In genomic region chr10:128937756-128938390, GRCm38 (mm10) we compare ENCODE assay signal across 21 mouse cellular contexts. TPM values are rescaled to one million over a fixed set of nuclear protein-coding genes. Genes with fewer than 3 reads are reported as not detected.
A peak's percentile ranks its signal among the peaks of the same experiment; 100 is the strongest.
DNase-seq lines count a peak whose midpoint lies in the region; ATAC-seq and TF ChIP-seq lines count a peak whose summit lies in the region.
"Had no signal": no experiment of that assay in that cellular context is flagged by ENCODE, and none has a peak within 500 bp of the region (broad histone marks: within the 10 kb centered on the region; RNA-seq: fewer than 3 reads in every experiment).

No protein-coding gene starts in this region.

- no peaks in the 10 kb centered on the region; the same call in 1 of the 2 replicates for H3K79me2 ChIP-seq in liver, adult 2 months (ENCODE audit: control insufficient read depth, insufficient read depth, low read length)

- 82% methylated on average over 12 of the region's 12 CpGs for WGBS in liver, adult 2 months
- WGBS in liver, postnatal 0 days (ENCODE audit: insufficient replicate concordance): 69% methylated on average over 12 of the region's 12 CpGs
- 76% methylated on average over 12 of the region's 12 CpGs for WGBS in forebrain, embryonic 12.5 days

- H3K36me3 ChIP-seq in liver, adult 2 months (ENCODE audit: control insufficient read depth, insufficient read depth, low read length): no peaks in the 10 kb centered on the region
- no peaks in the 10 kb centered on the region for H3K36me3 ChIP-seq in liver, postnatal 0 days (replicated peaks; ENCODE audit: insufficient read depth, low read length)
- no peaks in the 10 kb centered on the region for H3K36me3 ChIP-seq in forebrain, embryonic 12.5 days (replicated peaks)
- H3K36me3 ChIP-seq: intestine, embryonic 15.5 days; liver, embryonic 13.5 days; neural tube, embryonic 15.5 days had no signal

- H3K9me3 ChIP-seq in liver, postnatal 0 days (ENCODE audit: low read length): no peaks in the 10 kb centered on the region
- no peaks in the 10 kb centered on the region for H3K9me3 ChIP-seq in forebrain, embryonic 12.5 days
- H3K9me3 ChIP-seq: intestine, embryonic 15.5 days; liver, embryonic 13.5 days; neural tube, embryonic 15.5 days had no signal

- TF ChIP-seq EP300 in liver, postnatal 0 days (IDR thresholded peaks at IDR 0.05; ENCODE audit: low read depth): no peak

- DNase-seq in gastrocnemius, adult 2 months: peak; percentile 89
- DNase-seq in gastrocnemius, adult 18-20 months (ENCODE audit: low spot score): no peak
- DNase-seq in liver, adult 2 months (ENCODE audit: extremely low read depth, low read depth, low spot score): no peak
- DNase-seq in liver, postnatal 0 days: no peak
- DNase-seq in gastrocnemius, postnatal 25 days: peak; percentile 53
- DNase-seq: embryo, embryonic 11 days; liver, embryonic 13.5 days; right cerebral cortex, postnatal 4 days; thymus, adult 18-20 months had no signal

- TF ChIP-seq CTCF in gastrocnemius, adult 2 months (IDR thresholded peaks at IDR 0.05): no peak
- TF ChIP-seq CTCF in liver, adult 2 months (IDR thresholded peaks at IDR 0.05; ENCODE audit: low read depth, low read length): no peak
- TF ChIP-seq CTCF in liver, postnatal 0 days (IDR thresholded peaks at IDR 0.05; ENCODE audit: low read depth): no peak

- H3K4me3 ChIP-seq in gastrocnemius, adult 2 months: peak overlapping the region; percentile 83
- no peak overlapping the region for H3K4me3 ChIP-seq in liver, adult 2 months (ENCODE audit: insufficient read depth, low read depth, low read length)
- no peak overlapping the region for H3K4me3 ChIP-seq in liver, postnatal 0 days (ENCODE audit: low read depth, low read length)
- H3K4me3 ChIP-seq in forebrain, embryonic 12.5 days (replicated peaks): no peak overlapping the region
- H3K4me3 ChIP-seq: intestine, embryonic 15.5 days; layer of hippocampus, adult 2 months; liver, embryonic 13.5 days; neural tube, embryonic 15.5 days had no signal

- H3K27me3 ChIP-seq in liver, adult 2 months (ENCODE audit: control insufficient read depth, insufficient read depth, low read length): no peaks in the 10 kb centered on the region
- peaks cover 40% of the 10 kb centered on the region for H3K27me3 ChIP-seq in liver, postnatal 0 days (ENCODE audit: insufficient read depth, low read length)
- H3K27me3 ChIP-seq in forebrain, embryonic 12.5 days: peaks cover 43% of the 10 kb centered on the region

- intact Hi-C loops in gastrocnemius, adult 2 months (cut with DNase I): no loop called here

- H3K27ac ChIP-seq in gastrocnemius, adult 2 months: peak overlapping the region; percentile 88
- peak overlapping the region; percentile 30; the same call in 1 of the 2 replicates for H3K27ac ChIP-seq in liver, adult 2 months (replicated peaks; ENCODE audit: insufficient read depth, low read depth, low read length)
- H3K27ac ChIP-seq in liver, postnatal 0 days (ENCODE audit: low read depth): no peak overlapping the region
- H3K27ac ChIP-seq in forebrain, embryonic 12.5 days: no peak overlapping the region
- H3K27ac ChIP-seq: intestine, embryonic 15.5 days; kidney, postnatal 0 days; layer of hippocampus, adult 2 months; liver, embryonic 13.5 days; neural tube, embryonic 15.5 days had no signal

- no peak overlapping the region for H3K9ac ChIP-seq in liver, adult 2 months (ENCODE audit: low read depth, low read length)
- no peak overlapping the region for H3K9ac ChIP-seq in liver, postnatal 0 days (replicated peaks)
- no peak overlapping the region for H3K9ac ChIP-seq in forebrain, embryonic 12.5 days
- H3K9ac ChIP-seq: intestine, embryonic 15.5 days; liver, embryonic 13.5 days; neural tube, embryonic 15.5 days had no signal

- no peak for TF ChIP-seq POLR2A in liver, adult 2 months (IDR thresholded peaks at IDR 0.05; ENCODE audit: extremely low read depth, insufficient read depth, low read length)

- no peak overlapping the region for H3K4me2 ChIP-seq in liver, postnatal 0 days (ENCODE audit: low read depth, low read length)
- no peak overlapping the region for H3K4me2 ChIP-seq in forebrain, embryonic 12.5 days
- H3K4me2 ChIP-seq: intestine, embryonic 15.5 days; liver, embryonic 13.5 days; neural tube, embryonic 15.5 days had no signal

- ATAC-seq in liver, postnatal 0 days: no peak
- ATAC-seq in megakaryocyte, adult 5-6 weeks (ENCODE audit: poor library complexity, severe bottlenecking): no peak
- no peak for ATAC-seq in forebrain, embryonic 12.5 days (ENCODE audit: low FRiP score)
- ATAC-seq: CD4-positive, CD25-positive, alpha-beta regulatory T cell, adult 4 months; forebrain, embryonic 16.5 days; intestine, embryonic 15.5 days had no signal

- H3K4me1 ChIP-seq in liver, adult 2 months (ENCODE audit: control insufficient read depth, insufficient read depth, low read length): peaks cover 11% of the 10 kb centered on the region
- H3K4me1 ChIP-seq in liver, postnatal 0 days (ENCODE audit: insufficient read depth): 0 out of 2 replicates have a peak, but pooled peaks cover 4% of the 10 kb centered on the region
- H3K4me1 ChIP-seq in forebrain, embryonic 12.5 days: peaks cover 14% of the 10 kb centered on the region

RNA-seq across cellular contexts. Expression of gene Itga7, which starts 4.3 kb away (rescaled TPM):
- 10 to 100 TPM; 58.4 to 72.9 TPM for total RNA-seq in gastrocnemius, adult 2 months (2021)
- 10 to 100 TPM; 40.4 to 60.8 TPM for total RNA-seq in gastrocnemius, adult 18-20 months (2021)
- 4.6 and 4.9 TPM in 2 replicates for total RNA-seq in liver, adult 2 months (2014; rRNA removed)
- 9.5 and 11.0 TPM in 2 replicates for polyA plus RNA-seq in liver, adult 2 months (2012; rRNA removed)
- polyA plus RNA-seq in liver, postnatal 0 days (2015; fragmentation: Nextera tagmentation; extraction: Ambion mirVana): 0.66 and 0.70 TPM in 2 replicates
- total RNA-seq in gastrocnemius, postnatal 25 days (2021): 10 to 100 TPM; 63.5 to 67.3 TPM
- not detected in 2 replicates for total RNA-seq in megakaryocyte, adult 5-6 weeks (2015)
- total RNA-seq in megakaryocyte, adult 5-6 weeks (2017): not detected in 2 replicates
- polyA plus RNA-seq in forebrain, embryonic 12.5 days (2016; fragmentation: Nextera tagmentation; extraction: Ambion mirVana): 0.46 and 0.73 TPM in 2 replicates

RNA-seq across cellular contexts. Expression of gene Bloc1s1, which starts 14.0 kb away (rescaled TPM):
- total RNA-seq in gastrocnemius, adult 2 months (2021): 100 to 1,000 TPM; 137 to 169 TPM
- 100 to 1,000 TPM; 153 to 154 TPM for total RNA-seq in gastrocnemius, adult 18-20 months (2021)
- total RNA-seq in liver, adult 2 months (2014; rRNA removed): 91.1 and 106 TPM in 2 replicates
- polyA plus RNA-seq in liver, adult 2 months (2012; rRNA removed): 192 and 226 TPM in 2 replicates
- 128 and 130 TPM in 2 replicates for polyA plus RNA-seq in liver, postnatal 0 days (2015; fragmentation: Nextera tagmentation; extraction: Ambion mirVana)
- 100 to 1,000 TPM; 152 to 165 TPM for total RNA-seq in gastrocnemius, postnatal 25 days (2021)
- 190 and 212 TPM in 2 replicates for total RNA-seq in megakaryocyte, adult 5-6 weeks (2015)
- total RNA-seq in megakaryocyte, adult 5-6 weeks (2017): 135 and 165 TPM in 2 replicates
- polyA plus RNA-seq in forebrain, embryonic 12.5 days (2016; fragmentation: Nextera tagmentation; extraction: Ambion mirVana): 183 and 188 TPM in 2 replicates

RNA-seq across cellular contexts. Expression of gene Rdh5, which starts 15.2 kb away (rescaled TPM):
- 1 to 10 TPM; 5.1 to 5.2 TPM for total RNA-seq in gastrocnemius, adult 2 months (2021)
- total RNA-seq in gastrocnemius, adult 18-20 months (2021): 1 to 10 TPM; 3.1 to 3.9 TPM
- 30.4 and 33.8 TPM in 2 replicates for total RNA-seq in liver, adult 2 months (2014; rRNA removed)
- 86.2 and 91.8 TPM in 2 replicates for polyA plus RNA-seq in liver, adult 2 months (2012; rRNA removed)
- polyA plus RNA-seq in liver, postnatal 0 days (2015; fragmentation: Nextera tagmentation; extraction: Ambion mirVana): 54.5 and 63.1 TPM in 2 replicates
- 1 to 10 TPM; 4.3 to 4.7 TPM for total RNA-seq in gastrocnemius, postnatal 25 days (2021)
- 3.4 and 6.0 TPM in 2 replicates for total RNA-seq in megakaryocyte, adult 5-6 weeks (2015)
- total RNA-seq in megakaryocyte, adult 5-6 weeks (2017): 0.94 and 3.6 TPM in 2 replicates
- 11.3 and 13.3 TPM in 2 replicates for polyA plus RNA-seq in forebrain, embryonic 12.5 days (2016; fragmentation: Nextera tagmentation; extraction: Ambion mirVana)

RNA-seq across cellular contexts. Expression of gene Mettl7b, which starts 22.9 kb away (rescaled TPM):
- not detected for total RNA-seq in gastrocnemius, adult 2 months (2021)
- under 1 TPM in 1 of 2 experiments, not detected in 1; 0.24 TPM for total RNA-seq in gastrocnemius, adult 18-20 months (2021)
- 639 and 785 TPM in 2 replicates for total RNA-seq in liver, adult 2 months (2014; rRNA removed)
- 780 and 929 TPM in 2 replicates for polyA plus RNA-seq in liver, adult 2 months (2012; rRNA removed)
- 29.9 and 33.3 TPM in 2 replicates for polyA plus RNA-seq in liver, postnatal 0 days (2015; fragmentation: Nextera tagmentation; extraction: Ambion mirVana)
- total RNA-seq in gastrocnemius, postnatal 25 days (2021): under 1 TPM in 1 of 2 experiments, not detected in 1; 0.23 TPM
- not detected in 2 replicates for total RNA-seq in megakaryocyte, adult 5-6 weeks (2015)
- total RNA-seq in megakaryocyte, adult 5-6 weeks (2017): not detected in 2 replicates
- polyA plus RNA-seq in forebrain, embryonic 12.5 days (2016; fragmentation: Nextera tagmentation; extraction: Ambion mirVana): not detected in 2 replicates
- total RNA-seq: layer of hippocampus, adult 2 months; left cerebral cortex, postnatal 10 days; megakaryocyte-erythroid progenitor cell, adult 5-6 weeks; MEL had no signal
- polyA plus RNA-seq: CD4-positive, CD25-positive, alpha-beta regulatory T cell, adult 4 months; forebrain, embryonic 16.5 days; hindbrain, embryonic 11.5 days; liver, embryonic 13.5 days; neural tube, embryonic 15.5 days had no signal

RNA-seq across cellular contexts. Expression of gene Cd63, which starts 37.1 kb away (rescaled TPM):
- 100 to 1,000 TPM; 124 to 132 TPM for total RNA-seq in gastrocnemius, adult 2 months (2021)
- total RNA-seq in gastrocnemius, adult 18-20 months (2021): 100 to 1,000 TPM; 101 to 160 TPM
- total RNA-seq in liver, adult 2 months (2014; rRNA removed): 4.1 and 5.2 TPM in 2 replicates
- 2.9 and 4.4 TPM in 2 replicates for polyA plus RNA-seq in liver, adult 2 months (2012; rRNA removed)
- polyA plus RNA-seq in liver, postnatal 0 days (2015; fragmentation: Nextera tagmentation; extraction: Ambion mirVana): 271 and 296 TPM in 2 replicates
- total RNA-seq in gastrocnemius, postnatal 25 days (2021): 100 to 1,000 TPM; 103 to 142 TPM
- 60.5 and 76.0 TPM in 2 replicates for total RNA-seq in megakaryocyte, adult 5-6 weeks (2015)
- total RNA-seq in megakaryocyte, adult 5-6 weeks (2017): 46.8 and 47.1 TPM in 2 replicates
- polyA plus RNA-seq in forebrain, embryonic 12.5 days (2016; fragmentation: Nextera tagmentation; extraction: Ambion mirVana): 129 and 160 TPM in 2 replicates

Comparison
In these comparisons a context has a peak if more than half of its experiments do, and no peak if none do; other contexts are left out.
1. DNase-seq: peak in gastrocnemius, adult 2 months (single experiment) and gastrocnemius, postnatal 25 days (single experiment); none in gastrocnemius, adult 18-20 months (single experiment), liver, adult 2 months (single experiment) and liver, postnatal 0 days (single experiment).
2. H3K27ac ChIP-seq: peak in gastrocnemius, adult 2 months (single experiment) and liver, adult 2 months (single experiment); none in liver, postnatal 0 days (single experiment) and forebrain, embryonic 12.5 days (single experiment).